Mouse (Mus musculus): ENCODE measurements around the gene Arid2. TPM values are rescaled to one million over a fixed set of nuclear protein-coding genes. Genes with fewer than 3 reads are reported as not detected.
A peak's percentile ranks its signal among the peaks of the same experiment; 100 is the strongest.

Arid2 gene
- polyA plus RNA-seq, 1 experiment from 2014 or later: 15.9 TPM

DNA sequence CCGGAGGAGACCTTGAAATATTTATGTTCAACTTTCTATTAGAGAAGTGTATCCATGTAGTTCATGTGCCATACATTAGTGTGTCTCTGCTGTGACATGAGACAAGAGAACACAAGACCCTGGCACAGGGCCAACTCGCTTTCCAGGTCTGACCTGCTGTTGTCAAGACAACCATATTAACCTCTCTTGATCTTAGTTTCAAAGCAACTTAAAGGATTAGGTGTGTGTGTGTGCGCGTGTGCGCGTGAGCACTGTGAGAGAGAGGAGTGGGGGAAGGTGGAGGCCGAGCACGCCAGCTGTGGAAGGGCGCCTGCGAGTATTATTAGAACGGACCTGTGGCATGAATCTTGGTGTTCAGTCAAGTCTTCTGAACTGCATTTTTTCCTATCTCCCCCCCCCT is 15.0 kb upstream of the Arid2 start:
- Histone ChIP-seq H3K36me3 (peaks cover 23% of the 10 kb centered on the region), H3K4me1 (no peaks in the 10 kb centered on the region; the same call in 1 of the 2 replicates), H3K4me2 (no peak overlapping the region), H3K4me3 (replicated peaks) (no peak overlapping the region), H3K27me3 (replicated peaks) (no peaks in the 10 kb centered on the region), H3K9ac (replicated peaks) (no peak overlapping the region), H3K9me3 (replicated peaks) (0 out of 2 replicates have a peak, but pooled peaks cover under 1% of the 10 kb centered on the region), H3K27ac (replicated peaks) (no peak overlapping the region)
- no peak for ATAC-seq (ENCODE audit: low FRiP score)
- WGBS: 93% methylated on average over 11 of the region's 11 CpGs

GRCm38 (mm10) chr15:96274341-96274740 is 13.0 kb upstream of the Arid2 start:
- no peak overlapping the region for H3K4me3 ChIP-seq (replicated peaks)
- H3K4me1 ChIP-seq: peaks cover 4% of the 10 kb centered on the region
- WGBS: 93% methylated on average over 2 of the region's 2 CpGs
- H3K27me3 ChIP-seq (replicated peaks): no peaks in the 10 kb centered on the region
- H3K4me2 ChIP-seq: no peak overlapping the region
- no peak for ATAC-seq (ENCODE audit: low FRiP score)
- H3K27ac ChIP-seq (replicated peaks): no peak overlapping the region
- H3K9me3 ChIP-seq (replicated peaks): no peaks in the 10 kb centered on the region
- no peak overlapping the region for H3K9ac ChIP-seq (replicated peaks)
- H3K36me3 ChIP-seq: peaks cover 19% of the 10 kb centered on the region

DNA sequence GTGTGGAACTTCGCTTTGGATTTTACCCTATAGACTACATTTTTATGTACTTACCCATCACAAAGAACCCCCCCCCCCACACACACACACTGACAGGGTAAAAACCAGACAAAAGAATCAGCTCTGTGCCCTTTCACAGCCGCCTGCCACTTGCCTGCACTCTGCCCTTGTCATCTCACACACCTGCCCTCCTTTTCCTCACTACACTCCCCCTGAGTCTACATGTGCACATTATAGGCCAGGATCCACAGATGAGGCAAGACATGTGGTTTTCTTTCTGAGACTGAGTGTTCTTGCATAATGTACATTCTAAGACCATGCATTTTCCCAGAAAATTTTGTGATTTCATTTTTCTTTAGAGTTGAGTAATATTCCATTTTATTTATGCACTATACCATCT is 12.1 kb upstream of the Arid2 start:
- H3K4me2 ChIP-seq: no peak overlapping the region
- H3K4me3 ChIP-seq (replicated peaks): no peak overlapping the region
- H3K9me3 ChIP-seq (replicated peaks): 0 out of 2 replicates have a peak, but pooled peaks cover 3% of the 10 kb centered on the region
- no peak for ATAC-seq (ENCODE audit: low FRiP score)
- WGBS: 78% methylated on average over 2 of the region's 2 CpGs
- peaks cover 27% of the 10 kb centered on the region for H3K36me3 ChIP-seq
- no peak overlapping the region for H3K27ac ChIP-seq (replicated peaks)
- H3K27me3 ChIP-seq (replicated peaks): no peaks in the 10 kb centered on the region
- H3K9ac ChIP-seq (replicated peaks): no peak overlapping the region
- H3K4me1 ChIP-seq: peaks cover 4% of the 10 kb centered on the region

DNA sequence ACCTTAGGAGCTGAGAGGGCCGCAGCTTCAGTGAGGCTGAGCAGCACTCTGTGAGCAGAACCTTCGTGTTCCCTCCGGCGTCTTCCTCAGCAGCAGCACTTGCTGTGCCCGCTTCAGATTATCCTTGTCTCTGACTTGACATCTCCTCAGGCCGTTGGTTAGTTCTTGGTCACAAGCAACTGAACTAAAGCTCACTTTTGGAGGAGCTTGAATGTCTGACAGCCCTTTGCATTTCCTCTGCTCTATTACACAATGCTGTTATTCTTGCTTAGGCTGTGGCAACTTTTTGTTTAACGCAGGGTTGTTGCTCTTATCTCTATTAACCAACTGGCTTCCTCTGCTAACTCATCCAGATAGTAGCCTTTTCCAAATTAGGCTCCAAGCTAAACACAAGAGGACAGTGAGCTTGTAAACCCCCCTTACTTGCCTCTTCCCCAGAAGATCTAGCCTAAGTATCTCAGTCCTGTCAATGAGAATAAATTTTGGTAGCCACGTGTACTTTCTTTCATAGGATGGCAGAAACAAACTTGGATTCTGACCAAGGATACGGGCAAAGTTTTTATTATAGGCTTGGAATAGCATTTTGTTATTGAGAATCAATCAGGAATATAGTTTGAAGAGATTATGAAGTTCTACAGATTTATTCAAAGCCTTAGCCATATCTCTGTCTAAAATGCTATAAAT is 11.4 kb upstream of the Arid2 start:
- Histone ChIP-seq H3K4me2 (no peak overlapping the region), H3K27ac (replicated peaks) (no peak overlapping the region), H3K4me1 (peaks cover 7% of the 10 kb centered on the region), H3K27me3 (replicated peaks) (no peaks in the 10 kb centered on the region), H3K9me3 (replicated peaks) (0 out of 2 replicates have a peak, but pooled peaks cover 3% of the 10 kb centered on the region), H3K4me3 (replicated peaks) (no peak overlapping the region), H3K36me3 (peaks cover 30% of the 10 kb centered on the region), H3K9ac (replicated peaks) (no peak overlapping the region)
- no peak for ATAC-seq (ENCODE audit: low FRiP score)
- WGBS: 85% methylated on average over 9 of the region's 9 CpGs

DNA sequence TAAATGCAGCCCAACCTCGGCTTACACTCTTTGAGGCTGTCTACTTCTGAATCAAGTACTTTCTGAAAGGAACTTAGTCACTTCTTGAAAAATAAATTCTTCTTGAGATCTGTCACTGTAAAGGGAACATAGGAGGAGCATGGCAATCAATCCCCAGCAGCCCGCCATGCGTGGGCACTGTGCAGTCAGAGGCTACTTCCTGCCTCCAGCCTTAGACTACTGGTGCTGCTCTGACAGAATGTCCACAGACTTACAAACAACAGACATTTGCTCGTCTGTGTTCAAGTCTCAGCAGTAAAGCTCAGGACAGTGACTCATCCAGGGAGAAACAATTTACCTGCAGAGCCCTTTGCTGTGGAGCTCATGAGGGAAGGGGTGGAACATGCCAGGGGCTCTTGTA is 10.3 kb upstream of the Arid2 start:
- Histone ChIP-seq H3K27ac (replicated peaks) (no peak overlapping the region), H3K4me2 (no peak overlapping the region), H3K36me3 (peaks cover 34% of the 10 kb centered on the region), H3K9ac (replicated peaks) (no peak overlapping the region), H3K4me3 (replicated peaks) (no peak overlapping the region), H3K27me3 (replicated peaks) (no peaks in the 10 kb centered on the region), H3K4me1 (peaks cover 17% of the 10 kb centered on the region), H3K9me3 (replicated peaks) (0 out of 2 replicates have a peak, but pooled peaks cover 3% of the 10 kb centered on the region)
- no peak for ATAC-seq (ENCODE audit: low FRiP score)
- 88% methylated on average over 4 of the region's 4 CpGs for WGBS

DNA sequence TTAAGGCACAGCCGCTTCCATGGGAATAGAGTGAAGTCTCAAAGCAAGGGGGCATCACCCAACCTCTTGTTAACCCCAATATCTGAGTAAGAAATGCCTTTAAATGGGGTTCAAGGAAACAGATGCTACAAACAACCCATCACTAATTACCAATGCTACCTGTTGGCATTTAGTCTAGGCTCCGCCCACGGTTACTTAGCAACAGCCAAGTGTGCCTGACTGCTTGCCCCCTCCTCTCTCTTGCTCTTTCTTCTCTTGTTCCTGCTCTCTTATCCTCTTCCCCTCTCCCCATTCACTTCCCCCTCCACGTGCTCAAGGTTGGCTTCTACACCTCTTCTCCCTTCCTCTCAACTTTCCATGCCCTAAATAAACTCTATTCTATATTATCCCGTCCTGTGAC is 6.1 kb upstream of the Arid2 start:
- no peak overlapping the region for H3K27ac ChIP-seq (replicated peaks)
- no peak overlapping the region for H3K9ac ChIP-seq (replicated peaks)
- 0 out of 2 replicates have a peak overlapping the region, but pooled peaks have one; percentile 2 for H3K4me3 ChIP-seq (replicated peaks)
- H3K9me3 ChIP-seq (replicated peaks): 0 out of 2 replicates have a peak, but pooled peaks cover 3% of the 10 kb centered on the region
- H3K36me3 ChIP-seq: peaks cover 29% of the 10 kb centered on the region
- no peak for ATAC-seq (ENCODE audit: low FRiP score)
- no peaks in the 10 kb centered on the region for H3K27me3 ChIP-seq (replicated peaks)
- peaks cover 36% of the 10 kb centered on the region for H3K4me1 ChIP-seq
- H3K4me2 ChIP-seq: peak overlapping the region; percentile 85
- WGBS: 91% methylated on average over 5 of the region's 5 CpGs

- peak overlapping the region; percentile 34 for H3K9ac ChIP-seq (replicated peaks)
- H3K4me3 ChIP-seq (replicated peaks): peak overlapping the region; percentile 73
- H3K4me1 ChIP-seq: peaks cover 36% of the 10 kb centered on the region
- peaks cover 18% of the 10 kb centered on the region; the same call in 1 of the 2 replicates for H3K36me3 ChIP-seq
- no peaks in the 10 kb centered on the region for H3K27me3 ChIP-seq (replicated peaks)
- H3K9me3 ChIP-seq (replicated peaks): 0 out of 2 replicates have a peak, but pooled peaks cover 3% of the 10 kb centered on the region
- ATAC-seq (ENCODE audit: low FRiP score): no peak
- H3K27ac ChIP-seq (replicated peaks): peak overlapping the region; percentile 100
- H3K4me2 ChIP-seq: peak overlapping the region; percentile 85
- 45% methylated on average over 8 of the region's 8 CpGs for WGBS
Measured at GRCm38 (mm10) chr15:96283141-96283540, 4.2 kb upstream of the Arid2 start.

DNA sequence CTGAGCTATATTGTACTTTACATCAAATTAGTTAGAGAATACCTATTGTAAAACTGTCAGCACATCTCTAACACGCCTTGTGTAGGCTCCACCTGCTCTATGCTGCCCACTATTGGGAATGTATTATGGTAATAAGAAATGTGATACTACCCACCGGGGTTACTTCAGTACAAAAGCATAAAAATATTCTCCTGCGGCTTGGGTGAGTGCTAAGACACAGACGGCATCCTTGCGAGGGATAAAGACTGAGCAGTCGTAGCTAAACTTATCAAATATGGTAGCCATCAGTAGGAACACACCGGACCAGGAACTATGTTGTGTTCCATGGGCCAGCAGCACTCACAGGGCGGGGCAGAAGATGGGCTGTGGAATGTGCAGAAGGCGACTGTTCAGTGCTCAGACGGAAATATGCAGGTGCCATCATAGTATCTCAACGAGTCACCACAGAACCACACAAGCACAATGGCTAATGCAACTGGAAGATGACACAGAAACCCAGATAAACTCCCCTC is 3.3 kb upstream of the Arid2 start:
- Histone ChIP-seq H3K9me3 (replicated peaks) (0 out of 2 replicates have a peak, but pooled peaks cover 3% of the 10 kb centered on the region), H3K36me3 (peaks cover 15% of the 10 kb centered on the region; the same call in 1 of the 2 replicates), H3K4me1 (peaks cover 36% of the 10 kb centered on the region), H3K27me3 (replicated peaks) (no peaks in the 10 kb centered on the region), H3K4me2 (peak overlapping the region; percentile 85), H3K4me3 (replicated peaks) (peak overlapping the region; percentile 73), H3K9ac (replicated peaks) (peak overlapping the region; percentile 97), H3K27ac (replicated peaks) (peak overlapping the region; percentile 100)
- no peak for ATAC-seq (ENCODE audit: low FRiP score)
- 5% methylated on average over 11 of the region's 11 CpGs for WGBS

DNA sequence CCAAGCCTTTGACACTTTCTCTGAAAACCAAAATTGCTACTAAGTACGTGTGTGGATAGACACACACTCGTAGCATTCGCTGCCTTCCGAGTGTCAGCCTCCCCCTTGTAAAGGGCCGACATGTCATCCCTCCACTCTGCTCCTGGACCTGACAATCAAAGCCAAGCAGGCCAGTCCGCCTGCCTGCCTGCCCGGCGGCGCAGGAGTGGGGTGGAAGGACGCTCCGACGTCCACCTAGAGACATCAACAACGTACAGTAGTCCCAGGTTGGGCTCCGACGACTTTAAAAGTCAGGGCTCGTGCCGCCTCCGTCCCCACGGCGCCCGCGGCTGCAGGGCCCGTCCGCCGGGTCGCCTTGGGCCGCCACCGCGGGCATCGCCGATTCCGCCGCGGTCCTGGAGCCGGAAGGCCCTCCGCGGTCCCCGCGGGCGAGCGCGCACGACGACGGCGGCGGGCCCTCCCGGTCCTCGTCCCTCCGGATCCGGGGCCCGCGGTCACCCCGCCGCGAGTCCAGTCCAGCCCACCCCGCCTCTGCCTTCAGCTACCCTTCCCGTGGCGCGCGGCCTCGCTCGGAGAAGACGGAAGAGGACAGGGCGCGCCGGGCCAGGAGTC is 2.5 kb upstream of the Arid2 start:
- H3K4me3 ChIP-seq (replicated peaks): peak overlapping the region; percentile 73
- 3% methylated on average over 65 of the region's 67 CpGs for WGBS

GRCm38 (mm10) chr15:96285323-96286014 is 1.8 kb upstream of the Arid2 start:
- Histone ChIP-seq H3K4me3 (replicated peaks) (peak overlapping the region; percentile 73), H3K4me1 (peaks cover 43% of the 10 kb centered on the region), H3K27ac (replicated peaks) (peak overlapping the region; percentile 100), H3K27me3 (replicated peaks) (no peaks in the 10 kb centered on the region), H3K4me2 (peak overlapping the region; percentile 85), H3K36me3 (peaks cover 6% of the 10 kb centered on the region; the same call in 1 of the 2 replicates), H3K9ac (replicated peaks) (peak overlapping the region; percentile 97), H3K9me3 (replicated peaks) (no peaks in the 10 kb centered on the region)
- under 1% methylated on average over 63 of the region's 64 CpGs for WGBS
- peak; percentile 77 for ATAC-seq (ENCODE audit: low FRiP score)

More for the DNA sequence above, 2.5 kb upstream of the Arid2 start:
- peak; percentile 40 for ATAC-seq (ENCODE audit: low FRiP score)
- H3K4me2 ChIP-seq: peak overlapping the region; percentile 85
- peak overlapping the region; percentile 100 for H3K27ac ChIP-seq (replicated peaks)
- H3K36me3 ChIP-seq: peaks cover 10% of the 10 kb centered on the region; the same call in 1 of the 2 replicates
- peak overlapping the region; percentile 97 for H3K9ac ChIP-seq (replicated peaks)
- 0 out of 2 replicates have a peak, but pooled peaks cover 3% of the 10 kb centered on the region for H3K9me3 ChIP-seq (replicated peaks)
- H3K27me3 ChIP-seq (replicated peaks): no peaks in the 10 kb centered on the region
- H3K4me1 ChIP-seq: peaks cover 40% of the 10 kb centered on the region

Data from neural tube, embryonic 15.5 days (tissue).